Mouse (Mus musculus) midbrain, embryonic 14.5 days (tissue): Measurements from ENCODE around the gene Dclk2. TPM values are rescaled to one million over a fixed set of nuclear protein-coding genes. Genes with fewer than 3 reads are reported as not detected.
A peak's percentile ranks its signal among the peaks of the same experiment; 100 is the strongest.

Experiments used
- ATAC-seq: fragments of 200-750 bp; cut with Nextera tagmentation; 2 replicates; pipeline ENCODE4 v1.8.0; 2017; ENCODE audit warnings: moderate number of reproducible peaks, moderate library complexity; ENCODE audit not compliant: low FRiP score, low TSS enrichment
- DNase-seq: peaks from one replicate; pipeline ENCODE4 v3.0.0-alpha.2; 2015
- H3K27ac ChIP-seq: fragments of 300-500 bp; sonication (generic); replicated peaks from 2 replicates; pipeline ENCODE4 v1.5.1; 2014; ENCODE audit warnings: mild to moderate bottlenecking, low read depth, low read length, moderate library complexity
- H3K27me3 ChIP-seq: fragments of 300-500 bp; sonication (generic); 2 replicates; pipeline ENCODE4 v1.6.1; 2014; ENCODE audit warnings: low read length, control low read depth, mixed read lengths; ENCODE audit not compliant: control insufficient read depth, insufficient read depth
- H3K36me3 ChIP-seq: fragments of 300-500 bp; sonication (generic); 2 replicates; pipeline ENCODE4 v1.6.1; 2014; ENCODE audit warnings: low read length, control low read depth; ENCODE audit not compliant: control insufficient read depth, insufficient read depth
- H3K4me1 ChIP-seq: fragments of 300-500 bp; sonication (generic); 2 replicates; pipeline ENCODE4 v1.6.1; 2014; ENCODE audit warnings: mild to moderate bottlenecking, antibody characterized with exemption, low read length, control low read depth; ENCODE audit not compliant: control insufficient read depth, insufficient read depth
- H3K4me2 ChIP-seq: fragments of 300-500 bp; sonication (generic); 2 replicates; pipeline ENCODE4 v1.6.1; 2014; ENCODE audit warnings: mild to moderate bottlenecking, low read length, moderate library complexity
- H3K4me3 ChIP-seq: fragments of 300-500 bp; sonication (generic); replicated peaks from 2 replicates; pipeline ENCODE4 v1.5.1; 2014; ENCODE audit warnings: low read depth, low read length
- H3K9ac ChIP-seq: fragments of 300-500 bp; sonication (generic); replicated peaks from 2 replicates; pipeline ENCODE4 v1.6.1; 2014; ENCODE audit warnings: mild to moderate bottlenecking, low read length, moderate library complexity
- H3K9me3 ChIP-seq: fragments of 300-500 bp; sonication (generic); 2 replicates; pipeline ENCODE4 v1.6.1; 2016; ENCODE audit warnings: low read length, control low read depth, mixed read lengths; ENCODE audit not compliant: control insufficient read depth
- WGBS: fragments of 180-500 bp; shearing (Covaris S2); extraction: QIAGEN DNeasy Blood & Tissue Kit; methylation state at CpG from one replicate; pipeline ENCODE4 v1.1.7; 2014; 5-methylcytosine and 5-hydroxymethylcytosine counted together
- polyA plus RNA-seq: library from polyadenylated mRNA; unstranded; fragments of >200 nt; fragmentation: Nextera tagmentation; extraction: Ambion mirVana; gene quantifications from 2 replicates; pipeline ENCODE4 v1.2.1, GENCODE M21; 2014

The Dclk2 gene
- polyA plus RNA-seq, 1 experiment from 2014 or later: 91.1 TPM

GRCm38 (mm10) chr3:86793720-86794191, 126.9 kb downstream of the Dclk2 start:
- no peak for DNase-seq
- H3K36me3 ChIP-seq: peaks cover 69% of the 10 kb centered on the region

GRCm38 (mm10) chr3:86793264-86793663, 127.4 kb downstream of the Dclk2 start:
- Histone ChIP-seq H3K9me3 (no peaks in the 10 kb centered on the region), H3K27ac (no peak overlapping the region), H3K4me1 (0 out of 2 replicates have a peak, but pooled peaks cover 8% of the 10 kb centered on the region), H3K4me2 (no peak overlapping the region), H3K36me3 (peaks cover 65% of the 10 kb centered on the region), H3K9ac (no peak overlapping the region), H3K4me3 (no peak overlapping the region), H3K27me3 (no peaks in the 10 kb centered on the region)
- ATAC-seq: no peak
- no peak for DNase-seq
- WGBS: 86% methylated on average over 4 of the region's 4 CpGs

More at GRCm38 (mm10) chr3:86793720-86794191, 126.9 kb downstream of the Dclk2 start:
- Histone ChIP-seq H3K9me3 (no peaks in the 10 kb centered on the region), H3K4me3 (no peak overlapping the region), H3K9ac (no peak overlapping the region), H3K4me2 (no peak overlapping the region), H3K4me1 (0 out of 2 replicates have a peak, but pooled peaks cover 7% of the 10 kb centered on the region), H3K27ac (no peak overlapping the region), H3K27me3 (no peaks in the 10 kb centered on the region)
- ATAC-seq: no peak
- WGBS: 47% methylated on average over 1 of the region's 1 CpGs

- H3K27ac ChIP-seq: no peak overlapping the region
- 0 out of 2 replicates have a peak, but pooled peaks cover 8% of the 10 kb centered on the region for H3K4me1 ChIP-seq
- ATAC-seq (no peak), DNase-seq (no peak)
- no peak overlapping the region for H3K4me2 ChIP-seq
- no peak overlapping the region for H3K4me3 ChIP-seq
- no peaks in the 10 kb centered on the region for H3K27me3 ChIP-seq
- WGBS: 84% methylated on average over 5 of the region's 5 CpGs
- H3K36me3 ChIP-seq: peaks cover 61% of the 10 kb centered on the region
- no peaks in the 10 kb centered on the region for H3K9me3 ChIP-seq
- no peak overlapping the region for H3K9ac ChIP-seq
Observed at GRCm38 (mm10) chr3:86789752-86790151, 130.9 kb downstream of the Dclk2 start.

- H3K4me1 ChIP-seq: 0 out of 2 replicates have a peak, but pooled peaks cover 8% of the 10 kb centered on the region
- DNase-seq (peak; percentile 92), ATAC-seq (no peak)
- H3K4me2 ChIP-seq: no peak overlapping the region
- H3K4me3 ChIP-seq: no peak overlapping the region
- no peaks in the 10 kb centered on the region for H3K9me3 ChIP-seq
- H3K27me3 ChIP-seq: no peaks in the 10 kb centered on the region
- WGBS: 43% methylated on average over 6 of the region's 6 CpGs
- H3K9ac ChIP-seq: no peak overlapping the region
- H3K36me3 ChIP-seq: peaks cover 70% of the 10 kb centered on the region
- H3K27ac ChIP-seq: peak overlapping the region; percentile 60; the same call in 1 of the 2 replicates
Observed at GRCm38 (mm10) chr3:86788711-86789110, 131.9 kb downstream of the Dclk2 start.

- Histone ChIP-seq H3K9me3 (no peaks in the 10 kb centered on the region), H3K4me3 (no peak overlapping the region), H3K27me3 (no peaks in the 10 kb centered on the region), H3K4me2 (no peak overlapping the region), H3K27ac (peak overlapping the region; percentile 20), H3K36me3 (peaks cover 65% of the 10 kb centered on the region), H3K4me1 (0 out of 2 replicates have a peak, but pooled peaks cover 8% of the 10 kb centered on the region), H3K9ac (no peak overlapping the region)
- DNase-seq (no peak), ATAC-seq (no peak; the same call in 1 of the 2 replicates)
- 85% methylated on average over 10 of the region's 10 CpGs for WGBS
Observed at GRCm38 (mm10) chr3:86787423-86788123, 133.1 kb downstream of the Dclk2 start.

GRCm38 (mm10) chr3:86786845-86787351, 133.8 kb downstream of the Dclk2 start:
- no peak overlapping the region for H3K4me2 ChIP-seq
- peak; percentile 76 for ATAC-seq
- H3K27ac ChIP-seq: peak overlapping the region; percentile 20
- DNase-seq: peak; percentile 71
- H3K9ac ChIP-seq: no peak overlapping the region
- H3K36me3 ChIP-seq: peaks cover 61% of the 10 kb centered on the region
- 62% methylated on average over 11 of the region's 11 CpGs for WGBS
- H3K4me1 ChIP-seq: 0 out of 2 replicates have a peak, but pooled peaks cover 8% of the 10 kb centered on the region
- no peaks in the 10 kb centered on the region for H3K27me3 ChIP-seq
- no peak overlapping the region for H3K4me3 ChIP-seq
- H3K9me3 ChIP-seq: no peaks in the 10 kb centered on the region

- WGBS: 90% methylated on average over 12 of the region's 12 CpGs
- Histone ChIP-seq H3K27me3 (no peaks in the 10 kb centered on the region), H3K36me3 (peaks cover 56% of the 10 kb centered on the region), H3K4me2 (no peak overlapping the region), H3K4me3 (no peak overlapping the region), H3K9me3 (no peaks in the 10 kb centered on the region), H3K9ac (no peak overlapping the region), H3K27ac (no peak overlapping the region), H3K4me1 (0 out of 2 replicates have a peak, but pooled peaks cover 8% of the 10 kb centered on the region)
- ATAC-seq (no peak), DNase-seq (no peak)
Observed at GRCm38 (mm10) chr3:86786280-86786679, 134.4 kb downstream of the Dclk2 start.

GRCm38 (mm10) chr3:86784930-86785329, 135.7 kb downstream of the Dclk2 start:
- no peak overlapping the region for H3K4me3 ChIP-seq
- H3K4me1 ChIP-seq: 0 out of 2 replicates have a peak, but pooled peaks cover 8% of the 10 kb centered on the region
- WGBS: 83% methylated on average over 11 of the region's 11 CpGs
- H3K27me3 ChIP-seq: no peaks in the 10 kb centered on the region
- no peak overlapping the region for H3K4me2 ChIP-seq
- peaks cover 48% of the 10 kb centered on the region for H3K36me3 ChIP-seq
- no peak for ATAC-seq
- no peak overlapping the region for H3K27ac ChIP-seq
- H3K9me3 ChIP-seq: no peaks in the 10 kb centered on the region
- DNase-seq: no peak
- no peak overlapping the region for H3K9ac ChIP-seq
